Mouse (Mus musculus) brain, embryonic 14.5 days (tissue): ENCODE data around the gene Zfp512.
"Not testable (repeated sequence)": the region's sequence is repeated elsewhere in the genome, so short reads cannot be mapped to it uniquely, and the experiment has no call there.

Experiments used
- CTCF ChIP-seq: fragments of 200-500 bp; IDR thresholded peaks from 2 replicates; pipeline ENCODE4 v1.5.1; 2012; ENCODE audit warnings: inconsistent platforms, mild to moderate bottlenecking, moderate library complexity, borderline replicate concordance; ENCODE audit not compliant: insufficient read depth, insufficient read length; ENCODE audit errors: extremely low read depth
- POLR2A ChIP-seq: fragments of 200-500 bp; IDR thresholded peaks from 2 replicates; pipeline ENCODE4 v1.6.1; 2012; ENCODE audit warnings: mild to moderate bottlenecking, inconsistent platforms, borderline replicate concordance; ENCODE audit not compliant: poor library complexity, insufficient read depth, insufficient read length, severe bottlenecking; ENCODE audit errors: extremely low read depth

- TF ChIP-seq POLR2A, CTCF: not testable (repeated sequence)
These were observed 75.5 kb downstream of the Zfp512 start, which contains the start of gene Supt7l for GRCm38 (mm10) chr5:31527707-31528106.
